Mouse (Mus musculus) gastrocnemius, postnatal 25 days (tissue): Measurements from ENCODE around the gene Tpra1. TPM values are rescaled to one million over a fixed set of nuclear protein-coding genes. Genes with fewer than 3 reads are reported as not detected.
A peak's percentile ranks its signal among the peaks of the same experiment; 100 is the strongest.

Source experiments
- DNase-seq: peaks from one replicate; pipeline ENCODE4 v3.0.0; 2022
- total RNA-seq, 2 experiments: library from RNA; stranded (reverse); gene quantifications; 1 replicate in 1 of 2; 2 replicates in 1 of 2; pipeline ENCODE4 v1.2.3; 2021

Gene Tpra1
- total RNA-seq, 2 experiments from 2014 or later = 23.4 to 46.4 TPM

- no peak for DNase-seq
Observed at GRCm38 (mm10) chr6:88957313-88957712, 55.3 kb downstream of the Tpra1 start.

GRCm38 (mm10) chr6:88957801-88958211, 55.8 kb downstream of the Tpra1 start:
- no peak for DNase-seq

- DNase-seq = no peak
Observed at GRCm38 (mm10) chr6:88958305-88958704, 56.3 kb downstream of the Tpra1 start.

- peak; percentile 26 for DNase-seq
Observed at GRCm38 (mm10) chr6:88959834-88960233, 57.8 kb downstream of the Tpra1 start.

- DNase-seq = no peak
Observed at GRCm38 (mm10) chr6:88960941-88961340, 58.9 kb downstream of the Tpra1 start.

Other genes with a start within 250 kb of the Tpra1 start
- gene Mgll, start 177.8 kb upstream of the Tpra1 start, total RNA-seq = 10 to 100 TPM; 40.0 to 47.5 TPM
- gene Abtb1, start 60.3 kb upstream of the Tpra1 start, total RNA-seq = 10 to 100 TPM; 14.4 to 17.3 TPM
- gene Podxl2, start 27.2 kb upstream of the Tpra1 start, total RNA-seq = 10 to 100 TPM; 49.4 to 53.0 TPM
- gene Mcm2, start 3.5 kb upstream of the Tpra1 start, total RNA-seq = 1 to 10 TPM; 4.6 to 6.5 TPM